Mouse (Mus musculus): ENCODE results near the gene Micu1.

GRCm38 (mm10) chr10:59768369-59769079 lies 66.2 kb downstream of the Micu1 start:
- TF ChIP-seq CTCF (IDR thresholded peaks at IDR 0.05; ENCODE audit: low read depth, low read length) (no peak), POLR2A (IDR thresholded peaks at IDR 0.05; ENCODE audit: insufficient read depth, low read length) (no peak), EP300 (IDR thresholded peaks at IDR 0.05; ENCODE audit: insufficient read depth, low read depth, low read length) (no peak)

All from ES-Bruce4 (cell line).